Mouse (Mus musculus) left cerebral cortex, adult 6 months (tissue): ENCODE measurements around the gene Klra4. TPM values are rescaled to one million over a fixed set of nuclear protein-coding genes. Genes with fewer than 3 reads are reported as not detected.

Experiments
- long read RNA-seq, 2 experiments: library from polyadenylated mRNA; unstranded; transcript quantifications; one replicate each; pipeline ENCODE4 v2.0.0; 2019 to 2020
- polyA plus RNA-seq: library from polyadenylated mRNA; unstranded; fragments of <200 nt; fragmentation: Nextera tagmentation; gene quantifications from 2 replicates; pipeline ENCODE4 v1.2.3, GENCODE M21; 2021

Klra4 gene
- polyA plus RNA-seq = not detected in 2 replicates
- long read RNA-seq, experiment 1 = 0 reads
- long read RNA-seq, experiment 2 = 0 reads

DNA sequence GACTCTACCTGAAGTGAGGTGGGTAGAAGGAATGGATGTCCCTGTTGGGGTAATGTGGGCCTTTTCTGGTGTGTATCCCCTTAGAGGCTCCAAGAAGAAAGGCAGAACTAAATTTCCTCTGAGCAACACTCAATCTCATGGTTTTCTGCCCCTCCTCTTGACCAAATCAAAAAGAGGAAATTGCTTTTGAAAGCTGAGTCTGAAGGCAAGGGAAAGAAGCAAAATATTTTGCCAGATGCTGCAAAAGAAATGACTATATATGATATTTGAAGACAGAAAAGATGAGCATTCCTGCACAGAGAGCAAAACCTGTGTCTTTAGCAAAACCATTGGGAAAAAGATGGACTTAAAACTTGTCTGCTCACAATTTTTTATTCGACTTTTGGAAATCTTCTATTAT is at the start of gene Klra4:
Klra4 (minus strand) TSS at position 101 of the 400 bp plus-strand sequence.

DNA sequence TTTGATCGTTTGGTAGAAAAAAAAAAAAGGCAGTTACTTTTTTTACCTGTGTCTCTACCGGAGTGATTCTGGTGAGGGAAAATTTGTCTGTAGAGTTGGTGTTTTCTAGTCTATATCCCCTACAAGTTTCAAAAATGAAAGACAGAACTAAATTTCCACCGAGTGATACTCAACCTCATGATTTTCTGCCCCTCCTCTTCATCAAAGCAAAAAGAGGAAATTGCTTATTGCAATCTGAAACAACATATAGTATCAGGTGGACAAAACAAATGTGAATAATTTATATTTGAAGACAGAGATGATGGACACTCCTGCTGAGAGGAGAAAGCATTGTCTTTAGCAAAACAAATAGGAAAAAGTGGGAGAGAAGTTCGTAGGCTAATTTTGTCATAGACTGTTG is 40.2 kb downstream of the Klra4 start, which contains the start of gene Klra6:
Klra6 (minus strand) TSS at position 101 of the 400 bp plus-strand sequence.

Other genes starting within 250 kb of the Klra4 start
- gene Gm17631, start 204.6 kb downstream of the Klra4 start, polyA plus RNA-seq = not detected in 2 replicates
- gene Klra17, start 190.6 kb downstream of the Klra4 start, polyA plus RNA-seq = not detected in 2 replicates
- not detected in 2 replicates for gene Klra5, start 149.6 kb downstream of the Klra4 start, polyA plus RNA-seq
- not detected in 2 replicates for gene Klra6, start 40.3 kb downstream of the Klra4 start, polyA plus RNA-seq
- not detected in 2 replicates for gene Klra8, start 62.6 kb upstream of the Klra4 start, polyA plus RNA-seq
- not detected in 2 replicates for gene Klra9, start 125.8 kb upstream of the Klra4 start, polyA plus RNA-seq
- gene Klra7, start 166.1 kb upstream of the Klra4 start, polyA plus RNA-seq = not detected in 2 replicates
- not detected in 2 replicates for gene Klra10, start 214.7 kb upstream of the Klra4 start, polyA plus RNA-seq